Mouse (Mus musculus): ENCODE measurements around the gene Socs3. TPM values are rescaled to one million over a fixed set of nuclear protein-coding genes. Genes with fewer than 3 reads are reported as not detected.

Gene Socs3
- polyA plus RNA-seq, 1 experiment from 2014 or later: 13.5 TPM

- Histone ChIP-seq H3K9ac (no peak overlapping the region), H3K4me2 (no peak overlapping the region), H3K36me3 (no peaks in the 10 kb centered on the region), H3K9me3 (no peaks in the 10 kb centered on the region), H3K27ac (no peak overlapping the region), H3K27me3 (no peaks in the 10 kb centered on the region), H3K4me1 (peaks cover 31% of the 10 kb centered on the region), H3K4me3 (no peak overlapping the region)
- 69% methylated on average over 11 of the region's 11 CpGs for WGBS
- no peak for ATAC-seq (ENCODE audit: borderline replicate concordance, extremely low read depth, low FRiP score, low TSS enrichment)
These were observed 23.5 kb downstream of the Socs3 start for GRCm38 (mm10) chr11:117946195-117946979.

GRCm38 (mm10) chr11:117941848-117942247 lies 28.0 kb downstream of the Socs3 start:
- Histone ChIP-seq H3K9me3 (no peaks in the 10 kb centered on the region), H3K4me2 (no peak overlapping the region), H3K4me3 (no peak overlapping the region), H3K9ac (no peak overlapping the region), H3K36me3 (no peaks in the 10 kb centered on the region), H3K27ac (no peak overlapping the region), H3K27me3 (no peaks in the 10 kb centered on the region), H3K4me1 (peaks cover 42% of the 10 kb centered on the region)
- ATAC-seq (ENCODE audit: borderline replicate concordance, extremely low read depth, low FRiP score, low TSS enrichment): no peak
- 37% methylated on average over 4 of the region's 4 CpGs for WGBS

GRCm38 (mm10) chr11:117941325-117941834 lies 28.5 kb downstream of the Socs3 start:
- Histone ChIP-seq H3K4me1 (peaks cover 47% of the 10 kb centered on the region), H3K4me2 (no peak overlapping the region), H3K9me3 (no peaks in the 10 kb centered on the region), H3K36me3 (no peaks in the 10 kb centered on the region), H3K27ac (no peak overlapping the region), H3K27me3 (no peaks in the 10 kb centered on the region), H3K4me3 (no peak overlapping the region), H3K9ac (no peak overlapping the region)
- ATAC-seq (ENCODE audit: borderline replicate concordance, extremely low read depth, low FRiP score, low TSS enrichment): no peak
- WGBS: 84% methylated on average over 8 of the region's 8 CpGs

- H3K9ac ChIP-seq: no peak overlapping the region
- H3K4me1 ChIP-seq: peaks cover 52% of the 10 kb centered on the region
These were observed 29.0 kb downstream of the Socs3 start for GRCm38 (mm10) chr11:117940881-117941280.

GRCm38 (mm10) chr11:117939741-117940285 lies 30.0 kb downstream of the Socs3 start:
- under 1% methylated on average over 7 of the region's 7 CpGs for WGBS
- peak; percentile 90 for ATAC-seq (ENCODE audit: borderline replicate concordance, extremely low read depth, low FRiP score, low TSS enrichment)
- Histone ChIP-seq H3K9ac (no peak overlapping the region; the same call in 1 of the 2 replicates), H3K4me3 (no peak overlapping the region), H3K27me3 (no peaks in the 10 kb centered on the region), H3K4me2 (peak overlapping the region; percentile 26), H3K9me3 (no peaks in the 10 kb centered on the region), H3K4me1 (peaks cover 54% of the 10 kb centered on the region), H3K27ac (peak overlapping the region; percentile 74), H3K36me3 (no peaks in the 10 kb centered on the region)

More at GRCm38 (mm10) chr11:117940881-117941280, 29.0 kb downstream of the Socs3 start:
- Histone ChIP-seq H3K9me3 (no peaks in the 10 kb centered on the region), H3K4me3 (no peak overlapping the region), H3K27ac (peak overlapping the region; percentile 74; the same call in 1 of the 2 replicates), H3K4me2 (no peak overlapping the region), H3K36me3 (no peaks in the 10 kb centered on the region), H3K27me3 (no peaks in the 10 kb centered on the region)
- no peak for ATAC-seq (ENCODE audit: borderline replicate concordance, extremely low read depth, low FRiP score, low TSS enrichment)
- WGBS: 86% methylated on average over 6 of the region's 6 CpGs

GRCm38 (mm10) chr11:117939004-117939730 lies 30.7 kb downstream of the Socs3 start:
- Histone ChIP-seq H3K27ac (peak overlapping the region; percentile 74), H3K4me2 (peak overlapping the region; percentile 26)
- 41% methylated on average over 4 of the region's 4 CpGs for WGBS

GRCm38 (mm10) chr11:117936202-117936601 lies 33.6 kb downstream of the Socs3 start:
- H3K4me1 ChIP-seq: peaks cover 76% of the 10 kb centered on the region
- no peak overlapping the region for H3K4me3 ChIP-seq
- H3K9me3 ChIP-seq: no peaks in the 10 kb centered on the region
- WGBS: 23% methylated on average over 8 of the region's 8 CpGs
- H3K4me2 ChIP-seq: 0 out of 2 replicates have a peak overlapping the region, but pooled peaks have one; percentile 3
- peak overlapping the region; percentile 83 for H3K27ac ChIP-seq
- no peaks in the 10 kb centered on the region for H3K36me3 ChIP-seq
- H3K27me3 ChIP-seq: peaks cover 4% of the 10 kb centered on the region; the same call in 1 of the 2 replicates
- H3K9ac ChIP-seq: no peak overlapping the region
- ATAC-seq (ENCODE audit: borderline replicate concordance, extremely low read depth, low FRiP score, low TSS enrichment): no peak

More at GRCm38 (mm10) chr11:117939004-117939730, 30.7 kb downstream of the Socs3 start:
- Histone ChIP-seq H3K9ac (no peak overlapping the region; the same call in 1 of the 2 replicates), H3K27me3 (no peaks in the 10 kb centered on the region), H3K36me3 (no peaks in the 10 kb centered on the region), H3K9me3 (no peaks in the 10 kb centered on the region), H3K4me3 (no peak overlapping the region), H3K4me1 (peaks cover 61% of the 10 kb centered on the region)
- ATAC-seq (ENCODE audit: borderline replicate concordance, extremely low read depth, low FRiP score, low TSS enrichment): no peak

- Histone ChIP-seq H3K36me3 (no peaks in the 10 kb centered on the region), H3K4me1 (peaks cover 77% of the 10 kb centered on the region)
- 45% methylated on average over 9 of the region's 9 CpGs for WGBS
These were observed 34.2 kb downstream of the Socs3 start for GRCm38 (mm10) chr11:117935616-117936015.

GRCm38 (mm10) chr11:117934576-117935368 lies 35.1 kb downstream of the Socs3 start:
- Histone ChIP-seq H3K36me3 (no peaks in the 10 kb centered on the region), H3K27ac (peak overlapping the region; percentile 83), H3K9ac (no peak overlapping the region), H3K9me3 (no peaks in the 10 kb centered on the region), H3K4me2 (no peak overlapping the region), H3K4me3 (no peak overlapping the region), H3K4me1 (peaks cover 72% of the 10 kb centered on the region), H3K27me3 (peaks cover 16% of the 10 kb centered on the region; the same call in 1 of the 2 replicates)
- WGBS: 58% methylated on average over 5 of the region's 5 CpGs
- ATAC-seq (ENCODE audit: borderline replicate concordance, extremely low read depth, low FRiP score, low TSS enrichment): no peak

More at GRCm38 (mm10) chr11:117935616-117936015, 34.2 kb downstream of the Socs3 start:
- H3K9me3 ChIP-seq: no peaks in the 10 kb centered on the region
- H3K27ac ChIP-seq: peak overlapping the region; percentile 83
- no peak overlapping the region for H3K4me3 ChIP-seq
- peaks cover 10% of the 10 kb centered on the region; the same call in 1 of the 2 replicates for H3K27me3 ChIP-seq
- H3K9ac ChIP-seq: no peak overlapping the region
- 0 out of 2 replicates have a peak overlapping the region, but pooled peaks have one; percentile 3 for H3K4me2 ChIP-seq
- no peak for ATAC-seq (ENCODE audit: borderline replicate concordance, extremely low read depth, low FRiP score, low TSS enrichment)

- peak; percentile 82 for ATAC-seq (ENCODE audit: borderline replicate concordance, extremely low read depth, low FRiP score, low TSS enrichment)
- Histone ChIP-seq H3K27ac (peak overlapping the region; percentile 24; the same call in 1 of the 2 replicates), H3K36me3 (no peaks in the 10 kb centered on the region), H3K9me3 (no peaks in the 10 kb centered on the region), H3K27me3 (peaks cover 22% of the 10 kb centered on the region; the same call in 1 of the 2 replicates), H3K4me3 (no peak overlapping the region), H3K4me1 (peaks cover 66% of the 10 kb centered on the region), H3K4me2 (no peak overlapping the region), H3K9ac (no peak overlapping the region)
- 18% methylated on average over 2 of the region's 2 CpGs for WGBS
These were observed 35.7 kb downstream of the Socs3 start for GRCm38 (mm10) chr11:117934168-117934567.

- peaks cover 22% of the 10 kb centered on the region; the same call in 1 of the 2 replicates for H3K27me3 ChIP-seq
- H3K27ac ChIP-seq: peak overlapping the region; percentile 46
- H3K4me2 ChIP-seq: no peak overlapping the region
- no peak for ATAC-seq (ENCODE audit: borderline replicate concordance, extremely low read depth, low FRiP score, low TSS enrichment)
- peaks cover 60% of the 10 kb centered on the region for H3K4me1 ChIP-seq
- H3K9me3 ChIP-seq: no peaks in the 10 kb centered on the region
- no peak overlapping the region for H3K9ac ChIP-seq
- no peak overlapping the region for H3K4me3 ChIP-seq
- 26% methylated on average over 4 of the region's 4 CpGs for WGBS
- no peaks in the 10 kb centered on the region for H3K36me3 ChIP-seq
These were observed 37.7 kb downstream of the Socs3 start for GRCm38 (mm10) chr11:117932195-117932594.

Measured in lung, embryonic 15.5 days (tissue).